Mouse (Mus musculus) adrenal gland (tissue): ENCODE data around the gene Erbb4.

Source experiments
- intact Hi-C: fragments of 180-260 bp; cut with DNase I; formaldehyde crosslinking; loops from one replicate; pipeline ENCODE4 v1.15.1; 2025

Gene Erbb4

GRCm38 (mm10) chr1:69027816-69028215 lies 80.0 kb downstream of the Erbb4 start:
- intact Hi-C loops: no loop called here

GRCm38 (mm10) chr1:69024858-69025257 lies 83.0 kb downstream of the Erbb4 start:
- intact Hi-C loops: no loop called here

- intact Hi-C loops: no loop called here
These were observed 84.5 kb downstream of the Erbb4 start for GRCm38 (mm10) chr1:69023157-69023925.

- intact Hi-C loops: no loop called here
These were observed 97.9 kb downstream of the Erbb4 start for GRCm38 (mm10) chr1:69009800-69010505.

- intact Hi-C loops: no loop called here
These were observed 106.5 kb downstream of the Erbb4 start for GRCm38 (mm10) chr1:69001371-69001770.

- intact Hi-C loops: no loop called here
These were observed 128.6 kb downstream of the Erbb4 start for GRCm38 (mm10) chr1:68979251-68979650.

GRCm38 (mm10) chr1:68978571-68978970 lies 129.3 kb downstream of the Erbb4 start:
- intact Hi-C loops: no loop called here

GRCm38 (mm10) chr1:68973355-68974127 lies 134.3 kb downstream of the Erbb4 start:
- intact Hi-C loops: no loop called here

GRCm38 (mm10) chr1:68964127-68964526 lies 143.7 kb downstream of the Erbb4 start:
- intact Hi-C loops: no loop called here

GRCm38 (mm10) chr1:68961365-68962116 lies 146.3 kb downstream of the Erbb4 start:
- intact Hi-C loops: no loop called here

- intact Hi-C loops: no loop called here
These were observed 150.9 kb downstream of the Erbb4 start for GRCm38 (mm10) chr1:68956766-68957533.

- intact Hi-C loops: no loop called here
These were observed 152.4 kb downstream of the Erbb4 start for GRCm38 (mm10) chr1:68955482-68955881.

- intact Hi-C loops: no loop called here
These were observed 164.7 kb downstream of the Erbb4 start for GRCm38 (mm10) chr1:68943141-68943540.

- intact Hi-C loops: no loop called here
These were observed 173.1 kb downstream of the Erbb4 start for GRCm38 (mm10) chr1:68934804-68935203.

- intact Hi-C loops: no loop called here
These were observed 174.4 kb downstream of the Erbb4 start for GRCm38 (mm10) chr1:68933330-68934065.

GRCm38 (mm10) chr1:68917828-68918227 lies 190.0 kb downstream of the Erbb4 start:
- intact Hi-C loops: no loop called here

- intact Hi-C loops: no loop called here
These were observed 215.8 kb downstream of the Erbb4 start for GRCm38 (mm10) chr1:68892041-68892440.

- intact Hi-C loops: no loop called here
These were observed 221.0 kb downstream of the Erbb4 start for GRCm38 (mm10) chr1:68886823-68887222.

- intact Hi-C loops: no loop called here
These were observed 232.9 kb downstream of the Erbb4 start for GRCm38 (mm10) chr1:68874954-68875353.

- intact Hi-C loops: no loop called here
These were observed 234.2 kb downstream of the Erbb4 start for GRCm38 (mm10) chr1:68873635-68874020.
